ENCODE assay signal across 17 mouse cellular contexts in genomic region chr16:94175366-94175986, GRCm38 (mm10).
"Had no signal": no experiment of that assay in that cellular context is flagged by ENCODE, and none has a peak within 500 bp of the region (broad histone marks: within the 10 kb centered on the region; RNA-seq: fewer than 3 reads in every experiment).

No protein-coding gene starts in this region.

- H3K36me3 ChIP-seq: neural tube, embryonic 12.5 days; neural tube, embryonic 13.5 days; neural tube, embryonic 15.5 days; stomach, embryonic 15.5 days had no signal

- H3K4me1 ChIP-seq: stomach, embryonic 15.5 days had no signal

- H3K9ac ChIP-seq: neural tube, embryonic 12.5 days; neural tube, embryonic 13.5 days; neural tube, embryonic 15.5 days; stomach, embryonic 15.5 days had no signal

- H3K4me3 ChIP-seq: neural tube, embryonic 12.5 days; neural tube, embryonic 13.5 days; neural tube, embryonic 15.5 days; stomach, embryonic 15.5 days had no signal

- H3K27ac ChIP-seq: neural tube, embryonic 12.5 days; neural tube, embryonic 13.5 days; neural tube, embryonic 15.5 days; stomach, embryonic 15.5 days; stomach, postnatal 0 days had no signal

- H3K4me2 ChIP-seq: neural tube, embryonic 12.5 days; neural tube, embryonic 13.5 days; neural tube, embryonic 15.5 days; stomach, embryonic 15.5 days had no signal

- H3K9me3 ChIP-seq: neural tube, embryonic 12.5 days; neural tube, embryonic 13.5 days; neural tube, embryonic 15.5 days; stomach, embryonic 15.5 days had no signal

- H3K27me3 ChIP-seq: stomach, embryonic 15.5 days had no signal

- DNase-seq: retina, postnatal 1 day; right cerebral cortex, adult 18-20 months; right cerebral cortex, postnatal 14 days; right cerebral cortex, postnatal 25 days; right cerebral cortex, postnatal 4 days; spleen, adult 18-20 months; thymus, adult 18-20 months; thymus, adult 2 months; thymus, postnatal 14 days; thymus, postnatal 25 days; thymus, postnatal 36 days; thymus, postnatal 4 days had no signal
